Mouse (Mus musculus) T-cell, adult 66 days (primary cell): ENCODE measurements around the gene Prkar1b. TPM values are rescaled to one million over a fixed set of nuclear protein-coding genes. Genes with fewer than 3 reads are reported as not detected.

Experiments used
- total RNA-seq, 2 experiments: library from RNA; stranded (reverse); gene quantifications; 3 replicates in 1 of 2; 4 replicates in 1 of 2; pipeline ENCODE4 v1.2.4; 2023

The Prkar1b gene
- total RNA-seq = under 1 TPM in 1 of 2 experiments, not detected in 1; 0.44 TPM

DNA sequence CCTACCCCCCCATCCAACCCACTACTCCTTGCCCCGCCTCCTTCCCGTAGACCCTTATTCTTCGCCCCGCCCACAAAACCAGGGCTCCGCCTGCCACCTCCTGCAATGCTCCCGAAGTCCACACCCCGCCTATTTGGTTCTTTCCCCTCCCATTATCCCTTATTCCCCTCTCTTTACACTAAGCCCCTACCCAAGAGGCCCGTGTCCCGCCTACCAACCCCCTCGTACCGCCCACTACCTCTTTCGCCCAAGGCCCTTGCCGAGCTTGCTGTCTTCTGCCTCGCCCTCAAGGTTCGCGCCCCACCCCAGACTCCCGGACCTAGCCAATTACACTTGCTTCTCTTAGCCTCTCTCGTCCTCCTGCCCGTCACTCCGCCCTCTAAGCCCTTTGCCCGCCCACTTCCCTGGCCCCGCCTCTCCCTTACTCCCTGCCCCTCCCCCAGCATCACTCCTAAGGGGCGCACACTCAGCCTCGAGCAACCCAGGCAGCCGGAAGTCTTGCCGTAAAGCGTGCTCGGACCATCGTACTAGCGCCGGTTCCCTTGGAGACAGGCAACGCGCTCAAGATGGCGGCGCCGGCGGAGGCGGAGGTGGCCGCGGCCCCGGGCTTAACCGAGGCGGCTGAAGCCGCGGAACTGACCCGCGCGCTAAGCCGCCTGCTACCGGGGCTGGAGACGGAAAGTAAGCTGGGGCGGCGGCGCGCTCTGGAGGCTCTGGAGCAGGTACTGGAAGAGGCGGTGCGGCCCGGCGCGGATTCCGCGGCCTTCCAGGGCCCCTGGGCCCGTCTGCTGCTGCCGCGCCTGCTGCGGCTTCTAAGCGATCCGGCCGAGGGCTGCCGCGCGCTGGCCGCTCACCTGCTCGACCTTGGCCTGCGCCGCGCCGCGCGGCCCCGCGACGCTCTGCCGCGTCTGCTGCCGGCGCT lies at the start of gene Prkar1b, which contains the start of gene Dnaaf5:
Gene Prkar1b (minus strand): TSS at position 321 of the 922 bp plus-strand sequence.
Gene Dnaaf5 (plus strand): TSS at position 543 of the 922 bp plus-strand sequence.

DNA sequence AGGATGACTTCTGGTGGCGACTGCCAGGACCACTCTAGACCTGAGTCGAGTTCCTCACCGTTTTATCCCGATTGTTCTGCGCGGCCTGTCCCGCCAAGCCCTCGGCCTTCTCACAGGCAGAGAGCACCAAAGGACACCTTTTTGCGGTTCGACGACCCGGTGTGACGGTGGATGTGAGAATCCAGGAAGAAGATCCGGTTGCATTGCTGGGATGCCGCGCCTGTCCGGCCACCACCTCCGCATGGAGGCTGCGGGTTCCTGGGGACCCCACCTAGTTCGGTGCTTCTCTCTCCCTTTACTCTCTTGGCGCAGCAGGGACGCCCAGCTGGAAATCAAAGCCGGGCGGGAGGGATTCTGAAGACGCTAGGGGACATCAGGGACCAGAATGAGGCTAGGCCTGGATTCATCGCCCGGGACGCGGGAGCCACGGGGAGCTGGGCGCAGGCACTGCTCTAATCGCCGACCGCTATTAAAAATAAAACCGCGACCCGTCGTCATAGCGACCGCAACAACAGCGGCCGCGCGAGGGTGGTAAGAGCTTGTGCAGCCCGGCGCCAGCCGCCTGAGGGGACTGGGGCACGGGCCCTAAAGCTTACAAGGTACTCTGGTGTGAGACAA lies 152.5 kb downstream of the Prkar1b start, which contains the start of gene Pdgfa:
Gene Pdgfa (minus strand): TSS at position 200 of the 618 bp plus-strand sequence.

Other genes with a start within 250 kb of the Prkar1b start
- 1 to 10 TPM in 1 of 2 experiments, under 1 TPM in 1; 0.36 to 1.2 TPM for gene Pdgfa, start 152.6 kb downstream of the Prkar1b start, total RNA-seq
- gene Dnaaf5, start 222 bp upstream of the Prkar1b start, total RNA-seq = 10 to 100 TPM; 19.1 to 22.5 TPM
- 10 to 100 TPM; 64.3 to 70.7 TPM for gene Sun1, start 50.6 kb upstream of the Prkar1b start, total RNA-seq
- gene Get4, start 102.3 kb upstream of the Prkar1b start, total RNA-seq = 10 to 100 TPM; 35.6 to 39.3 TPM
- 1 to 10 TPM; 6.6 to 7.2 TPM for gene Adap1, start 175.6 kb upstream of the Prkar1b start, total RNA-seq
- gene Cox19, start 201.4 kb upstream of the Prkar1b start, total RNA-seq = 10 to 100 TPM; 21.9 to 23.1 TPM
- not detected for gene Cyp2w1, start 202.6 kb upstream of the Prkar1b start, total RNA-seq
- 10 to 100 TPM; 38.0 to 41.7 TPM for gene Gpr146, start 227.7 kb upstream of the Prkar1b start, total RNA-seq